Mouse (Mus musculus): ENCODE measurements around the gene Clic5. TPM values are rescaled to one million over a fixed set of nuclear protein-coding genes. Genes with fewer than 3 reads are reported as not detected.

Clic5 gene
- total and polyA plus RNA-seq, 2 experiments from 2014 or later: 0.31 to 1.4 TPM

- no peak for ATAC-seq (ENCODE audit: low FRiP score)
- peak; percentile 42 for TF ChIP-seq CTCF (IDR thresholded peaks at IDR 0.05)
Observed at GRCm38 (mm10) chr17:44240742-44241141, 52.4 kb downstream of the Clic5 start.

GRCm38 (mm10) chr17:44244096-44244495 lies 55.7 kb downstream of the Clic5 start:
- Histone ChIP-seq H3K27ac (ENCODE audit: low read depth, low read length) (no peak overlapping the region), H3K27me3 (ENCODE audit: insufficient read depth, low read length) (no peaks in the 10 kb centered on the region), H3K4me1 (ENCODE audit: insufficient read depth, low read length) (no peaks in the 10 kb centered on the region), H3K4me3 (ENCODE audit: low read depth, low read length) (no peak overlapping the region), H3K9me3 (ENCODE audit: low read length) (no peaks in the 10 kb centered on the region), H3K36me3 (ENCODE audit: insufficient read depth, low read length) (no peaks in the 10 kb centered on the region), H3K9ac (replicated peaks; ENCODE audit: low read length, poor library complexity, severe bottlenecking) (no peak overlapping the region), H3K4me2 (ENCODE audit: low read depth, low read length, poor library complexity, severe bottlenecking) (no peak overlapping the region)
- no peak for TF ChIP-seq CTCF (IDR thresholded peaks at IDR 0.05)
- WGBS: 23% methylated on average over 5 of the region's 5 CpGs
- no peak for DNase-seq (ENCODE audit: low spot score)
- ATAC-seq (ENCODE audit: low FRiP score): no peak

More at GRCm38 (mm10) chr17:44240742-44241141, 52.4 kb downstream of the Clic5 start:
- Histone ChIP-seq H3K4me2 (ENCODE audit: low read depth, low read length, poor library complexity, severe bottlenecking) (no peak overlapping the region), H3K27me3 (ENCODE audit: insufficient read depth, low read length) (no peaks in the 10 kb centered on the region), H3K9me3 (ENCODE audit: low read length) (no peaks in the 10 kb centered on the region), H3K4me1 (ENCODE audit: insufficient read depth, low read length) (no peaks in the 10 kb centered on the region), H3K4me3 (ENCODE audit: low read depth, low read length) (no peak overlapping the region), H3K27ac (ENCODE audit: low read depth, low read length) (no peak overlapping the region), H3K36me3 (ENCODE audit: insufficient read depth, low read length) (no peaks in the 10 kb centered on the region), H3K9ac (replicated peaks; ENCODE audit: low read length, poor library complexity, severe bottlenecking) (no peak overlapping the region)
- no peak for DNase-seq (ENCODE audit: low spot score)
- 98% methylated on average over 2 of the region's 2 CpGs for WGBS

GRCm38 (mm10) chr17:44244625-44245024 lies 56.2 kb downstream of the Clic5 start:
- H3K27me3 ChIP-seq (ENCODE audit: insufficient read depth, low read length): no peaks in the 10 kb centered on the region
- no peak overlapping the region for H3K4me3 ChIP-seq (ENCODE audit: low read depth, low read length)
- no peak overlapping the region for H3K4me2 ChIP-seq (ENCODE audit: low read depth, low read length, poor library complexity, severe bottlenecking)
- 22% methylated on average over 7 of the region's 7 CpGs for WGBS
- no peak for ATAC-seq (ENCODE audit: low FRiP score)
- peak; percentile 17 for DNase-seq (ENCODE audit: low spot score)
- no peak overlapping the region for H3K27ac ChIP-seq (ENCODE audit: low read depth, low read length)
- H3K9me3 ChIP-seq (ENCODE audit: low read length): no peaks in the 10 kb centered on the region
- H3K9ac ChIP-seq (replicated peaks; ENCODE audit: low read length, poor library complexity, severe bottlenecking): no peak overlapping the region
- no peaks in the 10 kb centered on the region for H3K36me3 ChIP-seq (ENCODE audit: insufficient read depth, low read length)
- peak; percentile 53 for TF ChIP-seq CTCF (IDR thresholded peaks at IDR 0.05)
- H3K4me1 ChIP-seq (ENCODE audit: insufficient read depth, low read length): no peaks in the 10 kb centered on the region

GRCm38 (mm10) chr17:44246153-44246700 lies 57.8 kb downstream of the Clic5 start:
- DNase-seq (ENCODE audit: low spot score) (no peak), ATAC-seq (ENCODE audit: low FRiP score) (no peak)
- Histone ChIP-seq H3K4me2 (ENCODE audit: low read depth, low read length, poor library complexity, severe bottlenecking) (no peak overlapping the region), H3K4me1 (ENCODE audit: insufficient read depth, low read length) (no peaks in the 10 kb centered on the region), H3K27ac (ENCODE audit: low read depth, low read length) (no peak overlapping the region), H3K9me3 (ENCODE audit: low read length) (0 out of 2 replicates have a peak, but pooled peaks cover 4% of the 10 kb centered on the region), H3K36me3 (ENCODE audit: insufficient read depth, low read length) (no peaks in the 10 kb centered on the region), H3K27me3 (ENCODE audit: insufficient read depth, low read length) (no peaks in the 10 kb centered on the region), H3K9ac (replicated peaks; ENCODE audit: low read length, poor library complexity, severe bottlenecking) (no peak overlapping the region), H3K4me3 (ENCODE audit: low read depth, low read length) (no peak overlapping the region)
- no peak for TF ChIP-seq CTCF (IDR thresholded peaks at IDR 0.05)
- 60% methylated on average over 9 of the region's 9 CpGs for WGBS

DNA sequence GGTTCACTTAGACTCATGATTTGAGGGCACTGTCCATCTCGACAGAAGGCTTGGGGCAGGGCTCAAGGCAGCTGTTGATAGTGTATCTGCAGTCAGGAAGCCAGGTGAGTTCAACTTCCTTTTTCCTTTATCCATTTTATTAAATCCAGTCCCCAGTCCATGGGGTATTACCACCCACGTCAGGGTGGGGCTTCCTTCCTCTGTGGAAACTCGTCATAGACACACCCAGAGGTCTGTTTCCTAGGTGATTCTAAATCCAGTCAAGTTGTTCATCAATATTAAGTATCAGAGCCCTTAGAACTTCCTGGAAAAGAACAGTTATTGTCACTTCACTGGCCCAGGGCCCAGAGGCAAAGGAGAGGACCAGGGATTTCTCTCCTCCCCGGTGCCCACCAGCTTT lies 61.2 kb downstream of the Clic5 start:
- H3K27ac ChIP-seq (ENCODE audit: low read depth, low read length): no peak overlapping the region
- DNase-seq (ENCODE audit: low spot score): no peak
- WGBS: 75% methylated on average over 4 of the region's 4 CpGs

GRCm38 (mm10) chr17:44252653-44253052 lies 64.3 kb downstream of the Clic5 start:
- H3K9ac ChIP-seq (replicated peaks; ENCODE audit: low read length, poor library complexity, severe bottlenecking): no peak overlapping the region
- no peaks in the 10 kb centered on the region for H3K27me3 ChIP-seq (ENCODE audit: insufficient read depth, low read length)
- H3K4me2 ChIP-seq (ENCODE audit: low read depth, low read length, poor library complexity, severe bottlenecking): no peak overlapping the region
- no peak overlapping the region for H3K27ac ChIP-seq (ENCODE audit: low read depth, low read length)
- H3K4me1 ChIP-seq (ENCODE audit: insufficient read depth, low read length): no peaks in the 10 kb centered on the region
- 75% methylated on average over 3 of the region's 3 CpGs for WGBS
- 0 out of 2 replicates have a peak, but pooled peaks cover 4% of the 10 kb centered on the region for H3K9me3 ChIP-seq (ENCODE audit: low read length)
- no peak overlapping the region for H3K4me3 ChIP-seq (ENCODE audit: low read depth, low read length)
- DNase-seq (ENCODE audit: low spot score) (no peak), ATAC-seq (ENCODE audit: low FRiP score) (no peak)
- no peaks in the 10 kb centered on the region for H3K36me3 ChIP-seq (ENCODE audit: insufficient read depth, low read length)
- TF ChIP-seq CTCF (IDR thresholded peaks at IDR 0.05): no peak

More for the DNA sequence above, 61.2 kb downstream of the Clic5 start:
- Histone ChIP-seq H3K36me3 (ENCODE audit: insufficient read depth, low read length) (no peaks in the 10 kb centered on the region), H3K4me2 (ENCODE audit: low read depth, low read length, poor library complexity, severe bottlenecking) (no peak overlapping the region), H3K9me3 (ENCODE audit: low read length) (0 out of 2 replicates have a peak, but pooled peaks cover 4% of the 10 kb centered on the region), H3K4me1 (ENCODE audit: insufficient read depth, low read length) (no peaks in the 10 kb centered on the region), H3K4me3 (ENCODE audit: low read depth, low read length) (no peak overlapping the region), H3K9ac (replicated peaks; ENCODE audit: low read length, poor library complexity, severe bottlenecking) (no peak overlapping the region), H3K27me3 (ENCODE audit: insufficient read depth, low read length) (no peaks in the 10 kb centered on the region)
- TF ChIP-seq CTCF (IDR thresholded peaks at IDR 0.05): no peak
- no peak for ATAC-seq (ENCODE audit: low FRiP score)

Measured in midbrain, postnatal 0 days (tissue).